8 mouse cellular contexts compared by ENCODE assay signal in the genomic region with DNA sequence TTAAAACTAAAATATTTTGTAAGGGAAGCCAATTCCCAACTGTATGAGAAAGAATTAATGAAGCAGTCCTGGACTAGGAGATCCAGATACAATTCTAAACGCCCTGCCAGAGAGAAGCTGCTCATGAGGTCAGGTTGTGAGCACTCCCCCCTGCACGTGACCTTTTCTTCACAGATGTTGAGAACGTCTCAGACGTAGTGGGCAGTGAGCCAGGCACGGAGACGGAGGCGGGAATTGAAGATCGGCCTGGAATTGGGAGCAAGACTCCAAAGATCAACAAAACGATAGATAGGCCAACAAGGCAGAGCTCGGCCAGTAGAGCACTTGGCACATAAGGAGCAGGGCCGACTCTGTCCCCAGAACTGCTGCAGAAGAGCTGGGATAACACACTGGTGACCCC. TPM values are rescaled to one million over a fixed set of nuclear protein-coding genes. Genes with fewer than 3 reads are reported as not detected.
DNase-seq lines count a peak whose midpoint lies in the region; ATAC-seq lines count a peak whose summit lies in the region.

No protein-coding gene starts in this region.

- intact Hi-C loops in heart, postnatal 25 days (cut with DNase I), result no loop called here
- intact Hi-C loops in left cerebral cortex, postnatal 36 days (cut with DNase I), result no loop called here

- ATAC-seq in liver, embryonic 15.5 days (ENCODE audit: insufficient read depth), result no peak

- WGBS in liver, embryonic 15.5 days (ENCODE audit: insufficient replicate concordance), result 64% methylated on average over 11 of the region's 11 CpGs

- DNase-seq in adrenal gland, adult 2 months, result peak; percentile 40
- no peak for DNase-seq in adrenal gland, postnatal 4 days (ENCODE audit: low spot score in 2 of 2)
- peak; percentile 67 for DNase-seq in ZHBTc4 (ENCODE audit: low read depth, low spot score)
- DNase-seq in heart, postnatal 25 days (ENCODE audit: low spot score), result peak; percentile 53
- no peak for DNase-seq in cerebellum, postnatal 14 days
- no peak for DNase-seq in left cerebral cortex, postnatal 36 days (ENCODE audit: low spot score in 2 of 2)
- DNase-seq in layer of hippocampus, postnatal 25 days (ENCODE audit: extremely low spot score in 1 of 2, low spot score in 1 of 2), result no peak

- H3K4me2 ChIP-seq in liver, embryonic 15.5 days, result no peak overlapping the region

- H3K27ac ChIP-seq in liver, embryonic 15.5 days (replicated peaks), result peak overlapping the region; percentile 15; the same call in 1 of the 2 replicates

- peaks cover 45% of the 10 kb centered on the region for H3K4me1 ChIP-seq in liver, embryonic 15.5 days (replicated peaks)

- H3K9me3 ChIP-seq in liver, embryonic 15.5 days (replicated peaks), result no peaks in the 10 kb centered on the region

- H3K36me3 ChIP-seq in liver, embryonic 15.5 days (replicated peaks), result no peaks in the 10 kb centered on the region

- no peak overlapping the region for H3K9ac ChIP-seq in liver, embryonic 15.5 days

- H3K4me3 ChIP-seq in liver, embryonic 15.5 days (replicated peaks), result no peak overlapping the region

- H3K27me3 ChIP-seq in liver, embryonic 15.5 days, result no peaks in the 10 kb centered on the region

RNA-seq across cellular contexts. Expression of gene Coro1c, which starts 21.4 kb away (rescaled TPM):
- 10 to 100 TPM; 43.3 to 75.5 TPM for total RNA-seq in adrenal gland, adult 2 months (2021)
- 29.1 and 31.3 TPM in 2 replicates for polyA plus RNA-seq in adrenal gland, adult 2 months (2012; rRNA removed)
- 100 to 1,000 TPM in 1 of 2 experiments, 10 to 100 TPM in 1; 99.1 to 105 TPM for total RNA-seq in adrenal gland, postnatal 4 days (2021)
- 10 to 100 TPM; 34.5 to 35.2 TPM for total RNA-seq in heart, postnatal 25 days (2021)
- 38.6 and 43.4 TPM in 2 replicates for polyA plus RNA-seq in liver, embryonic 15.5 days (2015; fragmentation: Nextera tagmentation; extraction: Ambion mirVana)
- total RNA-seq in left cerebral cortex, postnatal 36 days (2021), result 10 to 100 TPM; 73.7 to 87.8 TPM
- total RNA-seq in layer of hippocampus, postnatal 25 days (2021), result 10 to 100 TPM; 82.7 to 91.6 TPM

RNA-seq across cellular contexts. Expression of gene Selplg, which starts 54.7 kb away (rescaled TPM):
- 1 to 10 TPM; 5.1 to 6.5 TPM for total RNA-seq in adrenal gland, adult 2 months (2021)
- polyA plus RNA-seq in adrenal gland, adult 2 months (2012; rRNA removed), result 16.3 and 18.0 TPM in 2 replicates
- 1 to 10 TPM; 3.2 to 4.3 TPM for total RNA-seq in adrenal gland, postnatal 4 days (2021)
- 1 to 10 TPM; 2.4 to 3.6 TPM for total RNA-seq in heart, postnatal 25 days (2021)
- polyA plus RNA-seq in liver, embryonic 15.5 days (2015; fragmentation: Nextera tagmentation; extraction: Ambion mirVana), result 13.2 and 15.3 TPM in 2 replicates
- 10 to 100 TPM; 29.3 to 32.2 TPM for total RNA-seq in left cerebral cortex, postnatal 36 days (2021)
- 10 to 100 TPM; 29.3 to 33.5 TPM for total RNA-seq in layer of hippocampus, postnatal 25 days (2021)

Comparison
In these comparisons a context has a peak if more than half of its experiments do, and no peak if none do; other contexts are left out.
1. DNase-seq: peak in adrenal gland, adult 2 months (single experiment), ZHBTc4 (single experiment) and heart, postnatal 25 days (single experiment); none in adrenal gland, postnatal 4 days (0 of 2), cerebellum, postnatal 14 days (0 of 2), left cerebral cortex, postnatal 36 days (0 of 2) and layer of hippocampus, postnatal 25 days (0 of 2).
2. RNA of gene Selplg, which starts 54.7 kb away (total RNA-seq): 29.3 to 33.5 TPM in layer of hippocampus, postnatal 25 days and 29.3 to 32.2 TPM in left cerebral cortex, postnatal 36 days; 5.1 to 6.5 TPM in adrenal gland, adult 2 months, 3.2 to 4.3 TPM in adrenal gland, postnatal 4 days and 2.4 to 3.6 TPM in heart, postnatal 25 days; every median in the first group is over 4 times any median in the second.